In the genomic region with DNA sequence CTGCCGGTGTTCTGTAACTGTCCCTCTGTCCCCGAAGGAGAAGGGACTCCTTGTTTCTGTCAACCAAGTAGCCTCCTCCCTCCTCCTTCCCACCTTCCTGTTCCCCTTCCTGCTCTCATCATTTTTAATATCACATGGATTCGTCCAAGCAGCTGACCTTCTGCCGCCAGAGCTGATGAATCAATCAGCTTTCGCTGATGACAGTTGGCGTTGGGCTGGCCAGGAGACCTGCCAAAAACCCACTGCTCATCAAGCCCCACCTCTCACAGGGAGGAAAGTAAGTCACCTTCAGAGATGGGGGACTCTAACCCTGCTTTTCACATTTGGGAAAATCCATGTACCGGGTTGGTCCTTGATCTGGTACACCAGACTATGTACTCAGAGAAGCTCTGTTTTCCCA, we compare ENCODE assay signal across 12 mouse cellular contexts.
"Had no signal": no experiment of that assay in that cellular context is flagged by ENCODE, and none has a peak within 500 bp of the region (broad histone marks: within the 10 kb centered on the region; RNA-seq: fewer than 3 reads in every experiment).

No protein-coding gene starts in this region.

- DNase-seq: lung, embryonic 14.5 days; lung, postnatal 10 days; lung, postnatal 4 days; midbrain, embryonic 14.5 days; retina, postnatal 1 day; right cerebral cortex, adult 18-20 months; right cerebral cortex, postnatal 25 days; right cerebral cortex, postnatal 4 days; spleen, adult 18-20 months; thymus, adult 18-20 months; thymus, postnatal 14 days; thymus, postnatal 36 days had no signal
